Mouse (Mus musculus) stomach, postnatal 0 days (tissue): Measurements from ENCODE around the gene Tcea2.

ENCODE experiments used
- CTCF ChIP-seq: IDR thresholded peaks from 2 replicates; pipeline ENCODE4 v1.5.1; 2016; ENCODE audit warnings: antibody characterized with exemption, low read depth, mild to moderate bottlenecking, moderate library complexity
- EP300 ChIP-seq: optimal IDR thresholded peaks from 2 replicates; pipeline ENCODE3; 2016; ENCODE audit warnings: antibody characterized with exemption

DNA sequence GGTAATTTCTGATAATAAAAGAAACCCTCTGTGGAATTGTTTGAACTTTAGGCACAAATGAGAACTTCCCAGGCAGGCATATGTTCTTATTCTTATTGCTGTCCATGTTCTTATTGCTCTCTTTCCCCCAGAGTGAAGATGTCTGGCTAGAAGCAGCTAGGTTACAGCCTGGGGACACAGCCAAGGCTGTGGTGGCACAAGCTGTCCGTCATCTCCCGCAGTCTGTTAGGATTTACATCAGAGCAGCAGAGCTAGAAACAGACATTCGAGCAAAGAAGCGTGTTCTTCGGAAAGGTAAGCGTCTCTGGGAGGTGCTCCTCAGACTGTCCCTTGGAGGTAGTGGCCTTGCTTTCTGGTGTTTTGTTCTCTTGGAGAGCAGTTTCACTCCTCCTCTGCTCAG, 47.5 kb upstream of the Tcea2 start:
- TF ChIP-seq EP300 (no peak), CTCF (no peak)
